Mouse (Mus musculus): ENCODE measurements around the gene Map3k14. TPM values are rescaled to one million over a fixed set of nuclear protein-coding genes. Genes with fewer than 3 reads are reported as not detected.
"Not testable (repeated sequence)": the region's sequence is repeated elsewhere in the genome, so short reads cannot be mapped to it uniquely, and the experiment has no call there.

The Map3k14 gene
- polyA plus RNA-seq, 1 experiment = 2.3 TPM

DNA sequence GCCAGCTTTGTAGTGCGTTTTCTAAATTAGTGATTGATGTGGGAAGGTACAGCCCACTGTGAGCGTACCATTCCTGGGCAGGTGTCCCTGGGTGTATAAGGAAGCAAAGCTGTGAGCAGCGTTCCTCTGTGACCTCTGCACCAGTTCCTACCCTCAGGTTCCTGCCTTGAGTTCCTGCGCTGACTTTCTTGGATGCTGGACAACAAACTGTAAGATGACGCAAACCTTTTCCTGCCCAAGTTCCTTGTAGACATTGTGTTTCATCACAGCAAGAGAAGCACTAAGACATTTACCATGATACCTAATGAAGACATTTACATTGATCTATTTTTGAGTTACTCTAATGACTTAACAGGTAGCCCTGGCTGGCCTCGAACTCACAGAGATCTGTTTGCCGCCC is 27.5 kb upstream of the Map3k14 start:
- no peaks in the 10 kb centered on the region for H3K9me3 ChIP-seq
- peaks cover 7% of the 10 kb centered on the region for H3K4me1 ChIP-seq
- H3K27me3 ChIP-seq (replicated peaks) = peaks cover 33% of the 10 kb centered on the region
- H3K4me3 ChIP-seq (replicated peaks) = no peak overlapping the region
- no peaks in the 10 kb centered on the region for H3K36me3 ChIP-seq (replicated peaks; ENCODE audit: low read length)
- TF ChIP-seq FLI1 (IDR thresholded peaks at IDR 0.05; ENCODE audit: low read length) = no peak
- no peak for TF ChIP-seq GATA1 (IDR thresholded peaks at IDR 0.05; ENCODE audit: borderline replicate concordance, low read length)

DNA sequence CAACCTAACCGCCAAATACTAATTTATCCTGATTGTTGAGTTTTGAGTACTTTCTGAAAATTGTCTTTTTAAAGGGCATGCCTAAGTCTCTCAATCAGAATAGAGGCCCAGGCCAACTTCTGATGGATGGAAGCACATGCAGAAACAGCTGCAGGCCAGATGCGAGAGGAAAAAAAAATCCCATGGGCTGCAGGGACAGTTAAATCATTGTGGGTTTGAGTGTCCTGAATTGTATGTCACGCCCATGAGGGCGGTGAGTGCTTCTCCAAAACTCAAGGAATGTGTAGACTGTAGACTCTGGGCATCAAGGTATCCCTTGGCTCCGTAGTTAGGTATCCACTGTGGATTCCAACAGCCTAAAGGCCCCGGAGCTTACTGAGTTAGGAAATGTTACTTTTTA is 26.8 kb upstream of the Map3k14 start:
- Histone ChIP-seq H3K36me3 (replicated peaks; ENCODE audit: low read length) (no peaks in the 10 kb centered on the region), H3K4me1 (peaks cover 7% of the 10 kb centered on the region), H3K4me3 (replicated peaks) (no peak overlapping the region), H3K9me3 (no peaks in the 10 kb centered on the region), H3K27me3 (replicated peaks) (peaks cover 38% of the 10 kb centered on the region)
- no peak for TF ChIP-seq GATA1 (IDR thresholded peaks at IDR 0.05; ENCODE audit: borderline replicate concordance, low read length)
- no peak for TF ChIP-seq FLI1 (IDR thresholded peaks at IDR 0.05; ENCODE audit: low read length)

GRCm38 (mm10) chr11:103292890-103293287 is 25.6 kb upstream of the Map3k14 start:
- no peaks in the 10 kb centered on the region for H3K9me3 ChIP-seq
- peaks cover 47% of the 10 kb centered on the region for H3K27me3 ChIP-seq (replicated peaks)
- peaks cover 13% of the 10 kb centered on the region for H3K4me1 ChIP-seq
- TF ChIP-seq GATA1 (IDR thresholded peaks at IDR 0.05; ENCODE audit: borderline replicate concordance, low read length) = no peak
- TF ChIP-seq FLI1 (IDR thresholded peaks at IDR 0.05; ENCODE audit: low read length) = no peak
- no peaks in the 10 kb centered on the region for H3K36me3 ChIP-seq (replicated peaks; ENCODE audit: low read length)
- H3K4me3 ChIP-seq (replicated peaks) = no peak overlapping the region

GRCm38 (mm10) chr11:103292152-103292889 is 25.0 kb upstream of the Map3k14 start:
- H3K9me3 ChIP-seq = no peaks in the 10 kb centered on the region
- peaks cover 13% of the 10 kb centered on the region for H3K4me1 ChIP-seq
- H3K36me3 ChIP-seq (replicated peaks; ENCODE audit: low read length) = no peaks in the 10 kb centered on the region
- TF ChIP-seq FLI1 (IDR thresholded peaks at IDR 0.05; ENCODE audit: low read length) (no peak), GATA1 (IDR thresholded peaks at IDR 0.05; ENCODE audit: borderline replicate concordance, low read length) (no peak)
- no peak overlapping the region for H3K4me3 ChIP-seq (replicated peaks)
- H3K27me3 ChIP-seq (replicated peaks) = peaks cover 52% of the 10 kb centered on the region

GRCm38 (mm10) chr11:103290841-103291240 is 23.6 kb upstream of the Map3k14 start:
- H3K36me3 ChIP-seq (replicated peaks; ENCODE audit: low read length); H3K4me3 ChIP-seq (replicated peaks); H3K9me3 ChIP-seq: not testable (repeated sequence)
- Histone ChIP-seq H3K4me1 (peaks cover 13% of the 10 kb centered on the region), H3K27me3 (replicated peaks) (peaks cover 53% of the 10 kb centered on the region)

DNA sequence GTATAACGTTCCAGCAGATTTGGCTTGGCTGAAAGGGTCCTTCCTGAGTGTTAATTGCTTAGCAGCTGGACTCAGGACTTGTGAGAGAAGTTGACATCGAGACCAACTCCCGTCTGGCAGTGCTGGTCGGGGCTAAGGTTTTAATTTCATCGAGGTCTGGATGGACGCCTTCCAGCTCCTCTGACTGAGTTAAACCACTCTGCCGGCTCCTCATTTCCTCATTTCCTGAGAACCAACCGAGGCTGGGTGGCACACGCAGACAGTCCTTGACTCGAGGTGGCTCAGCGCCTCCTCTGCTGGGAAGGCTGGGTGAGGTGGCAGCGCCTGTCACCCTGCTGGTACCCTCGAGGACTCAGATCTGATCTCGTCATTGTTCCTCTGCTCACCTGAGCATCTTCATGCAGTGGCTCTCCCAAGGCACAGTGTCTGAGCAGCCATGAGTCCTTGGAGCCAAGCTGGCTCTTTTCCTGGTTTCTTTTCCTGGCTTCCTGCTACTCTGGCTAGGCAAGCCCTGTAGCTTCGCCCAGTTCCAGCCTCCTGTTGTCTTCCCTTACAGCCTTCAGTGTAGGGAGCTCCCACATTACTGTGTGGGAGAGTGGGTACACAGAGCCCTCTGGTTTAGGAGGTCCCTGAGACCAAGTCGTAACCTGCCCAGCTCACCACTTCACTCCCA is 21.2 kb upstream of the Map3k14 start:
- H3K4me1 ChIP-seq = peaks cover 16% of the 10 kb centered on the region
- peaks cover 61% of the 10 kb centered on the region for H3K27me3 ChIP-seq (replicated peaks)
- H3K9me3 ChIP-seq = no peaks in the 10 kb centered on the region
- TF ChIP-seq FLI1 (IDR thresholded peaks at IDR 0.05; ENCODE audit: low read length) (no peak), GATA1 (IDR thresholded peaks at IDR 0.05; ENCODE audit: borderline replicate concordance, low read length) (no peak)
- peak overlapping the region; percentile 48 for H3K4me3 ChIP-seq (replicated peaks)
- H3K36me3 ChIP-seq (replicated peaks; ENCODE audit: low read length) = no peaks in the 10 kb centered on the region

- Histone ChIP-seq H3K4me3 (replicated peaks) (no peak overlapping the region), H3K27me3 (replicated peaks) (peaks cover 64% of the 10 kb centered on the region), H3K36me3 (replicated peaks; ENCODE audit: low read length) (no peaks in the 10 kb centered on the region), H3K4me1 (peaks cover 17% of the 10 kb centered on the region), H3K9me3 (no peaks in the 10 kb centered on the region)
- TF ChIP-seq GATA1 (IDR thresholded peaks at IDR 0.05; ENCODE audit: borderline replicate concordance, low read length) = no peak
- TF ChIP-seq FLI1 (IDR thresholded peaks at IDR 0.05; ENCODE audit: low read length) = no peak
Observed at GRCm38 (mm10) chr11:103286910-103287309, 19.6 kb upstream of the Map3k14 start.

GRCm38 (mm10) chr11:103285951-103286350 is 18.7 kb upstream of the Map3k14 start:
- H3K36me3 ChIP-seq (replicated peaks; ENCODE audit: low read length) = no peaks in the 10 kb centered on the region
- peaks cover 65% of the 10 kb centered on the region for H3K27me3 ChIP-seq (replicated peaks)
- H3K9me3 ChIP-seq = no peaks in the 10 kb centered on the region
- TF ChIP-seq FLI1 (IDR thresholded peaks at IDR 0.05; ENCODE audit: low read length) = no peak
- no peak for TF ChIP-seq GATA1 (IDR thresholded peaks at IDR 0.05; ENCODE audit: borderline replicate concordance, low read length)
- H3K4me3 ChIP-seq (replicated peaks) = no peak overlapping the region
- H3K4me1 ChIP-seq = peaks cover 23% of the 10 kb centered on the region

DNA sequence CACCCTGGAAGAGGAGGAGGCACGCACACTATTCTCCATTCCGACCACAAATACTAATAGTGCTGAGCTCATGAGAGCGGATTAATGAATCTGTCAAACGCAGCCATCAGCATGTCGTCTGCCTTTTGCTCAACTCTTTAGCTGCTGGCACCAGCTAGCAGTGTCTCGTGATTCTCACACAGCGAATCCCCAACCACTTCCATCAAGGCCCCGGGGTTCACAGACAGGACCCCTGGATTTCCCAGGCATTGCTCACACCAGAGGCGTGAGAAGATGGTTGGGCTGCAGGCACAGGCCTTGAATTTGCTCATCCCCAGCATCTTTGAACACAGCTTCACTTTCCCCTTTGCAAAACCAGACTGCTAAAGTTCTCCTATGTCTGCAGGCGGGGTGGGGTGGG is 18.0 kb upstream of the Map3k14 start:
- H3K9me3 ChIP-seq = no peaks in the 10 kb centered on the region

GRCm38 (mm10) chr11:103281784-103282183 is 14.5 kb upstream of the Map3k14 start:
- TF ChIP-seq FLI1 (IDR thresholded peaks at IDR 0.05; ENCODE audit: low read length) = no peak
- TF ChIP-seq GATA1 (IDR thresholded peaks at IDR 0.05; ENCODE audit: borderline replicate concordance, low read length) = no peak
- Histone ChIP-seq H3K4me1 (peaks cover 16% of the 10 kb centered on the region; the same call in 1 of the 2 replicates), H3K9me3 (no peaks in the 10 kb centered on the region), H3K4me3 (replicated peaks) (peak overlapping the region; percentile 2), H3K27me3 (replicated peaks) (peaks cover 58% of the 10 kb centered on the region), H3K36me3 (replicated peaks; ENCODE audit: low read length) (no peaks in the 10 kb centered on the region)

More for the DNA sequence above, 18.0 kb upstream of the Map3k14 start:
- Histone ChIP-seq H3K4me1 (peaks cover 23% of the 10 kb centered on the region), H3K27me3 (replicated peaks) (peaks cover 66% of the 10 kb centered on the region), H3K4me3 (replicated peaks) (no peak overlapping the region), H3K36me3 (replicated peaks; ENCODE audit: low read length) (no peaks in the 10 kb centered on the region)
- no peak for TF ChIP-seq GATA1 (IDR thresholded peaks at IDR 0.05; ENCODE audit: borderline replicate concordance, low read length)
- no peak for TF ChIP-seq FLI1 (IDR thresholded peaks at IDR 0.05; ENCODE audit: low read length)

Data from megakaryocyte, embryonic 14.5 days (primary cell).